Mouse (Mus musculus): ENCODE measurements around the gene Bach1.

GRCm38 (mm10) chr16:87770576-87770975, 71.8 kb downstream of the Bach1 start:
- TF ChIP-seq CTCF (IDR thresholded peaks at IDR 0.05; ENCODE audit: borderline replicate concordance, insufficient read depth, low read length): no peak
- TF ChIP-seq POLR2A (IDR thresholded peaks at IDR 0.05; ENCODE audit: low read depth, low read length): no peak
